Mouse (Mus musculus): ENCODE measurements at regions not wholly inside any gene's neighbourhood (a gene's known extent, or its start where the extent isn't known, plus 50 kb on each side); places are given as distances from the start of the nearest gene placed in this dataset.

DNA sequence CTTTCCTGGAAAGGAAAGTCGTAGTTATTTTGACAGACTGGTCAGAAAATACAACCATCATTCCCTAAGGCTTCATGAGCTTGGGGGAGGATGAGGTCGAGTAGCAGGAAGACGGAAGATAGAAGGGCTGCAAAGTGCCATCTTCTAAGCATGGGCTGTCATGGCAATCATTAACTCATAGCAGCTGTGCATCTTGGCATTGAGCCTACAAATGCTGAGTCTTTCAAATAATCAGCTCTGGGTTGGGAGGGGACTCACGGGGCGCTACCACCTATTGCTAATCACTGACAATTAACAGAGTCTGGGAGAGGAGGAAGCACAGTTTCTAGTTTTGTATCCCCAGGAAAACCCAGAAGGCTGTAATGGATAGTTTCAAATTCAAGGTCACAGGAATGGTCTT, 586.3 kb downstream of the Gbe1 start:
- no peaks in the 10 kb centered on the region for H3K4me1 ChIP-seq (ENCODE audit: control insufficient read depth in 1 of 2, insufficient read depth in 2 of 2)
- no peaks in the 10 kb centered on the region for H3K27me3 ChIP-seq (replicated peaks)
- no peak for DNase-seq (ENCODE audit: extremely low read depth)
- peaks cover 25% of the 10 kb centered on the region for H3K9me3 ChIP-seq (replicated peaks; ENCODE audit: low read length)
- no peak for TF ChIP-seq RCOR1 (conservative IDR thresholded peaks at IDR 0.05; ENCODE audit: low read depth, low read length)
- no peaks in the 10 kb centered on the region for H3K79me2 ChIP-seq (replicated peaks; ENCODE audit: control insufficient read depth, extremely low read depth, insufficient read depth, poor library complexity, severe bottlenecking)
- no peak overlapping the region for H3K4me2 ChIP-seq (ENCODE audit: insufficient read depth, low read depth, poor library complexity, severe bottlenecking)
- H3K4me3 ChIP-seq (replicated peaks in 1 of 3; ENCODE audit: low read depth in 2 of 3, low read length in 2 of 3, poor library complexity in 1 of 3), result no peak overlapping the region
- H3K9ac ChIP-seq (ENCODE audit: insufficient read depth, low read depth), result no peak overlapping the region
- no peaks in the 10 kb centered on the region for H3K36me3 ChIP-seq (replicated peaks in 1 of 2; ENCODE audit: control insufficient read depth in 1 of 2, insufficient read depth in 1 of 2, low read length in 1 of 2)
- no peak overlapping the region for H3K27ac ChIP-seq (ENCODE audit: insufficient read depth, low read depth)
- in situ Hi-C loops (cut with MboI; ENCODE audit: low pct_ligation_motif_present, low pct_unique_long_range_greater_than_20kb, low sequenced_read_pairs), result no loop called here
- dilution Hi-C loops (cut with MboI; ENCODE audit: extremely low pct_ligation_motif_present, extremely low pct_unique_long_range_greater_than_20kb, low sequenced_read_pairs), result no loop called here

DNA sequence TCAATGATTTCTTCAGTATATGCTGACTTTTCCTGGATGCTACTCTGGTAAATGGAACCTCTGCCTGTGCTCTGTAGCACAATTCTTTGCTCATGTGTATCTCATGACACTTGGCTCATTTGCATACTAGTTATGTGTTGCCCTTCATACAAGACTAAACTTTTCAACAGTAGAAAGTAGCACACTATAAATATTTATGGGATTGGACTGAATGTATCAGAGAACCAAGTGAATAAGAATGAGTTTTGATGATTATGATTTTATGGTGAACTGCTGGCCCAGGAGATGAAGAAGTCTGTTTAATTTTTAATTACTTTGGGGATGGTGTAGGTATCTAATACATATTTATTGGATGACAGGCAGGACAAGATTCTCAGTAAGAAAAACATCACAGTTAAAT, 606.3 kb downstream of the Gbe1 start:
- Histone ChIP-seq H3K27me3 (replicated peaks) (no peaks in the 10 kb centered on the region), H3K9me3 (replicated peaks; ENCODE audit: low read length) (peaks cover 29% of the 10 kb centered on the region), H3K79me2 (replicated peaks; ENCODE audit: control insufficient read depth, extremely low read depth, insufficient read depth, poor library complexity, severe bottlenecking) (no peaks in the 10 kb centered on the region), H3K4me3 (replicated peaks in 1 of 3; ENCODE audit: low read depth in 2 of 3, low read length in 2 of 3, poor library complexity in 1 of 3) (no peak overlapping the region), H3K36me3 (replicated peaks in 1 of 2; ENCODE audit: control insufficient read depth in 1 of 2, insufficient read depth in 1 of 2, low read length in 1 of 2) (no peaks in the 10 kb centered on the region), H3K9ac (ENCODE audit: insufficient read depth, low read depth) (no peak overlapping the region), H3K27ac (ENCODE audit: insufficient read depth, low read depth) (no peak overlapping the region), H3K4me2 (ENCODE audit: insufficient read depth, low read depth, poor library complexity, severe bottlenecking) (no peak overlapping the region), H3K4me1 (ENCODE audit: control insufficient read depth in 1 of 2, insufficient read depth in 2 of 2) (no peaks in the 10 kb centered on the region)
- in situ Hi-C loops (cut with MboI; ENCODE audit: low pct_ligation_motif_present, low pct_unique_long_range_greater_than_20kb, low sequenced_read_pairs), result no loop called here
- no peak for TF ChIP-seq NRF1 (IDR thresholded peaks at IDR 0.05; ENCODE audit: low read depth, low read length)
- TF ChIP-seq TCF12 (IDR thresholded peaks at IDR 0.05; ENCODE audit: low read depth, low read length), result no peak
- TF ChIP-seq E2F4 (IDR thresholded peaks at IDR 0.05; ENCODE audit: insufficient replicate concordance, low read depth, low read length), result no peak
- TF ChIP-seq RCOR1 (conservative IDR thresholded peaks at IDR 0.05; ENCODE audit: low read depth, low read length), result no peak
- no peak for TF ChIP-seq BHLHE40 (IDR thresholded peaks at IDR 0.05; ENCODE audit: low read depth, low read length)
- no peak for TF ChIP-seq ZC3H11A (IDR thresholded peaks at IDR 0.05; ENCODE audit: low read depth, low read length)
- no peak for TF ChIP-seq IRF4 (IDR thresholded peaks at IDR 0.05; ENCODE audit: low read depth, low read length)
- no peak for TF ChIP-seq USF1 (IDR thresholded peaks at IDR 0.05; ENCODE audit: low read depth, low read length)
- TF ChIP-seq HCFC1 (IDR thresholded peaks at IDR 0.05; ENCODE audit: low read depth, low read length), result no peak
- no peak for TF ChIP-seq UBTF (IDR thresholded peaks at IDR 0.05; ENCODE audit: low read depth, low read length)
- DNase-seq (ENCODE audit: extremely low read depth), result no peak
- dilution Hi-C loops (cut with MboI; ENCODE audit: extremely low pct_ligation_motif_present, extremely low pct_unique_long_range_greater_than_20kb, low sequenced_read_pairs), result no loop called here

GRCm38 (mm10) chr16:70929651-70930050, 615.9 kb downstream of the Gbe1 start:
- dilution Hi-C loops (cut with MboI; ENCODE audit: extremely low pct_ligation_motif_present, extremely low pct_unique_long_range_greater_than_20kb, low sequenced_read_pairs), result no loop called here
- Histone ChIP-seq H3K27me3 (replicated peaks) (no peaks in the 10 kb centered on the region), H3K9ac (ENCODE audit: insufficient read depth, low read depth) (no peak overlapping the region), H3K4me3 (replicated peaks in 1 of 3; ENCODE audit: low read depth in 2 of 3, low read length in 2 of 3, poor library complexity in 1 of 3) (no peak overlapping the region), H3K27ac (ENCODE audit: insufficient read depth, low read depth) (no peak overlapping the region), H3K4me1 (ENCODE audit: control insufficient read depth in 1 of 2, insufficient read depth in 2 of 2) (no peaks in the 10 kb centered on the region), H3K79me2 (replicated peaks; ENCODE audit: control insufficient read depth, extremely low read depth, insufficient read depth, poor library complexity, severe bottlenecking) (no peaks in the 10 kb centered on the region), H3K4me2 (ENCODE audit: insufficient read depth, low read depth, poor library complexity, severe bottlenecking) (no peak overlapping the region), H3K36me3 (replicated peaks in 1 of 2; ENCODE audit: control insufficient read depth in 1 of 2, insufficient read depth in 1 of 2, low read length in 1 of 2) (no peaks in the 10 kb centered on the region), H3K9me3 (replicated peaks; ENCODE audit: low read length) (peaks cover 22% of the 10 kb centered on the region)
- no peak for TF ChIP-seq E2F4 (IDR thresholded peaks at IDR 0.05; ENCODE audit: insufficient replicate concordance, low read depth, low read length)
- no peak for TF ChIP-seq HCFC1 (IDR thresholded peaks at IDR 0.05; ENCODE audit: low read depth, low read length)
- TF ChIP-seq MAFK (IDR thresholded peaks at IDR 0.05; ENCODE audit: insufficient replicate concordance, low read length), result no peak
- TF ChIP-seq USF1 (IDR thresholded peaks at IDR 0.05; ENCODE audit: low read depth, low read length), result no peak
- TF ChIP-seq JUND (conservative IDR thresholded peaks at IDR 0.05; ENCODE audit: low read depth, low read length), result no peak
- TF ChIP-seq POLR2AphosphoS2 (IDR thresholded peaks at IDR 0.05; ENCODE audit: low read depth, low read length), result no peak
- no peak for TF ChIP-seq BHLHE40 (IDR thresholded peaks at IDR 0.05; ENCODE audit: low read depth, low read length)
- no peak for TF ChIP-seq SIN3A (IDR thresholded peaks at IDR 0.05; ENCODE audit: low read length)
- no peak for TF ChIP-seq ZKSCAN1 (IDR thresholded peaks at IDR 0.05; ENCODE audit: borderline replicate concordance, low read depth, low read length)
- TF ChIP-seq SMC3 (IDR thresholded peaks at IDR 0.05; ENCODE audit: low read depth, low read length), result no peak
- TF ChIP-seq ELF1 (IDR thresholded peaks at IDR 0.05; ENCODE audit: low read depth, low read length), result no peak
- no peak for TF ChIP-seq RAD21 (IDR thresholded peaks at IDR 0.05; ENCODE audit: low read depth, low read length)
- TF ChIP-seq PAX5 (IDR thresholded peaks at IDR 0.05; ENCODE audit: low read length), result no peak
- no peak for TF ChIP-seq ETS1 (conservative IDR thresholded peaks at IDR 0.05; ENCODE audit: low read depth, low read length)
- no peak for TF ChIP-seq MXI1 (IDR thresholded peaks at IDR 0.05; ENCODE audit: low read depth, low read length)
- no peak for DNase-seq (ENCODE audit: extremely low read depth)
- in situ Hi-C loops (cut with MboI; ENCODE audit: low pct_ligation_motif_present, low pct_unique_long_range_greater_than_20kb, low sequenced_read_pairs), result no loop called here
